Mouse (Mus musculus): Measurements from ENCODE around the gene Tecta. TPM values are rescaled to one million over a fixed set of nuclear protein-coding genes. Genes with fewer than 3 reads are reported as not detected.

The Tecta gene
- total RNA-seq, 1 experiment: 0.09 TPM

GRCm38 (mm10) chr9:42357585-42357984 lies 42.1 kb downstream of the Tecta start:
- no peak overlapping the region for H3K4me3 ChIP-seq (ENCODE audit: insufficient read depth in 1 of 2, low read depth in 1 of 2, low read length in 2 of 2, poor library complexity in 1 of 2, severe bottlenecking in 1 of 2)
- no peak overlapping the region for H3K9ac ChIP-seq (ENCODE audit: insufficient read depth, low read depth, low read length, poor library complexity, severe bottlenecking)
- no peak overlapping the region for H3K27ac ChIP-seq (ENCODE audit: insufficient read depth, low read depth, low read length, poor library complexity, severe bottlenecking)
- DNase-seq (ENCODE audit: low read depth, low spot score): no peak
- H3K36me3 ChIP-seq (ENCODE audit: control insufficient read depth, insufficient read depth, low read length, poor library complexity, severe bottlenecking): no peaks in the 10 kb centered on the region
- no peaks in the 10 kb centered on the region for H3K4me1 ChIP-seq (ENCODE audit: control insufficient read depth in 2 of 2, insufficient read depth in 2 of 2, low read length in 2 of 2, poor library complexity in 1 of 2)
- in situ Hi-C loops (cut with MboI; ENCODE audit: low sequenced_read_pairs in 2 of 2, unreplicated experiment in 2 of 2): no loop called here
- H3K9me3 ChIP-seq (ENCODE audit: control insufficient read depth, insufficient read depth, low read depth, low read length): no peaks in the 10 kb centered on the region
- no peak for TF ChIP-seq CHD2 (IDR thresholded peaks at IDR 0.05; ENCODE audit: low read depth, low read length)

- Histone ChIP-seq H3K9me3 (ENCODE audit: control insufficient read depth, insufficient read depth, low read depth, low read length) (no peaks in the 10 kb centered on the region), H3K4me1 (ENCODE audit: control insufficient read depth in 2 of 2, insufficient read depth in 2 of 2, low read length in 2 of 2, poor library complexity in 1 of 2) (no peaks in the 10 kb centered on the region), H3K27ac (ENCODE audit: insufficient read depth, low read depth, low read length, poor library complexity, severe bottlenecking) (no peak overlapping the region), H3K36me3 (ENCODE audit: control insufficient read depth, insufficient read depth, low read length, poor library complexity, severe bottlenecking) (no peaks in the 10 kb centered on the region), H3K9ac (ENCODE audit: insufficient read depth, low read depth, low read length, poor library complexity, severe bottlenecking) (no peak overlapping the region), H3K4me3 (ENCODE audit: insufficient read depth in 1 of 2, low read depth in 1 of 2, low read length in 2 of 2, poor library complexity in 1 of 2, severe bottlenecking in 1 of 2) (no peak overlapping the region)
- no peak for TF ChIP-seq MAFK (IDR thresholded peaks at IDR 0.05; ENCODE audit: insufficient read depth, low read depth, low read length)
- TF ChIP-seq CHD2 (IDR thresholded peaks at IDR 0.05; ENCODE audit: low read depth, low read length): no peak
- TF ChIP-seq HCFC1 (IDR thresholded peaks at IDR 0.05; ENCODE audit: borderline replicate concordance, insufficient read depth, low read length): no peak
- no peak for TF ChIP-seq ZC3H11A (IDR thresholded peaks at IDR 0.05; ENCODE audit: borderline replicate concordance, low read depth, low read length)
- no peak for TF ChIP-seq ZNF384 (IDR thresholded peaks at IDR 0.05; ENCODE audit: low read depth, low read length)
- in situ Hi-C loops (cut with MboI; ENCODE audit: low sequenced_read_pairs in 2 of 2, unreplicated experiment in 2 of 2): no loop called here
- no peak for DNase-seq (ENCODE audit: low read depth, low spot score)
Observed at GRCm38 (mm10) chr9:42354871-42355270, 44.9 kb downstream of the Tecta start.

- DNase-seq (ENCODE audit: low read depth, low spot score): no peak
- H3K36me3 ChIP-seq (ENCODE audit: control insufficient read depth, insufficient read depth, low read length, poor library complexity, severe bottlenecking): no peaks in the 10 kb centered on the region; the same call in 1 of the 2 replicates
- peaks cover 0 to 4% of the 10 kb centered on the region in 2 experiments; a peak in 1 of 4 replicates for H3K4me1 ChIP-seq (ENCODE audit: control insufficient read depth in 2 of 2, insufficient read depth in 2 of 2, low read length in 2 of 2, poor library complexity in 1 of 2)
- H3K9me3 ChIP-seq (ENCODE audit: control insufficient read depth, insufficient read depth, low read depth, low read length): no peaks in the 10 kb centered on the region
- H3K4me3 ChIP-seq (ENCODE audit: insufficient read depth in 1 of 2, low read depth in 1 of 2, low read length in 2 of 2, poor library complexity in 1 of 2, severe bottlenecking in 1 of 2): no peak overlapping the region
- in situ Hi-C loops (cut with MboI; ENCODE audit: low sequenced_read_pairs in 2 of 2, unreplicated experiment in 2 of 2): loop anchor here in 1 of 2 experiments (25.0 kb wide), 1 partner anchor 588 kb away; the partner anchor contains the start of gene Grik4
- TF ChIP-seq CHD2 (IDR thresholded peaks at IDR 0.05; ENCODE audit: low read depth, low read length): no peak
- no peak for TF ChIP-seq ZC3H11A (IDR thresholded peaks at IDR 0.05; ENCODE audit: borderline replicate concordance, low read depth, low read length)
- TF ChIP-seq HCFC1 (IDR thresholded peaks at IDR 0.05; ENCODE audit: borderline replicate concordance, insufficient read depth, low read length): no peak
- TF ChIP-seq MAFK (IDR thresholded peaks at IDR 0.05; ENCODE audit: insufficient read depth, low read depth, low read length): no peak
- no peak for TF ChIP-seq ZNF384 (IDR thresholded peaks at IDR 0.05; ENCODE audit: low read depth, low read length)
- no peak overlapping the region for H3K9ac ChIP-seq (ENCODE audit: insufficient read depth, low read depth, low read length, poor library complexity, severe bottlenecking)
- H3K27ac ChIP-seq (ENCODE audit: insufficient read depth, low read depth, low read length, poor library complexity, severe bottlenecking): no peak overlapping the region
Observed at GRCm38 (mm10) chr9:42349791-42350190, 49.9 kb downstream of the Tecta start.

GRCm38 (mm10) chr9:42346297-42346696 lies 53.4 kb downstream of the Tecta start:
- Histone ChIP-seq H3K36me3 (ENCODE audit: control insufficient read depth, insufficient read depth, low read length, poor library complexity, severe bottlenecking) (no peaks in the 10 kb centered on the region; the same call in 1 of the 2 replicates), H3K9ac (ENCODE audit: insufficient read depth, low read depth, low read length, poor library complexity, severe bottlenecking) (no peak overlapping the region), H3K9me3 (ENCODE audit: control insufficient read depth, insufficient read depth, low read depth, low read length) (no peaks in the 10 kb centered on the region), H3K27ac (ENCODE audit: insufficient read depth, low read depth, low read length, poor library complexity, severe bottlenecking) (no peak overlapping the region), H3K4me3 (ENCODE audit: insufficient read depth in 1 of 2, low read depth in 1 of 2, low read length in 2 of 2, poor library complexity in 1 of 2, severe bottlenecking in 1 of 2) (no peak overlapping the region), H3K4me1 (ENCODE audit: control insufficient read depth in 2 of 2, insufficient read depth in 2 of 2, low read length in 2 of 2, poor library complexity in 1 of 2) (peaks cover 0 to 4% of the 10 kb centered on the region in 2 experiments; a peak in 1 of 4 replicates)
- no peak for TF ChIP-seq HCFC1 (IDR thresholded peaks at IDR 0.05; ENCODE audit: borderline replicate concordance, insufficient read depth, low read length)
- TF ChIP-seq CHD2 (IDR thresholded peaks at IDR 0.05; ENCODE audit: low read depth, low read length): no peak
- no peak for TF ChIP-seq MAFK (IDR thresholded peaks at IDR 0.05; ENCODE audit: insufficient read depth, low read depth, low read length)
- TF ChIP-seq ZNF384 (IDR thresholded peaks at IDR 0.05; ENCODE audit: low read depth, low read length): no peak
- no peak for TF ChIP-seq ZC3H11A (IDR thresholded peaks at IDR 0.05; ENCODE audit: borderline replicate concordance, low read depth, low read length)
- DNase-seq (ENCODE audit: low read depth, low spot score): no peak
- in situ Hi-C loops (cut with MboI; ENCODE audit: low sequenced_read_pairs in 2 of 2, unreplicated experiment in 2 of 2): loop anchor here in 1 of 2 experiments (25.0 kb wide), 1 partner anchor 591 kb away; the partner anchor contains the start of gene Grik4

- Histone ChIP-seq H3K4me1 (ENCODE audit: control insufficient read depth in 2 of 2, insufficient read depth in 2 of 2, low read length in 2 of 2, poor library complexity in 1 of 2) (no peaks in the 10 kb centered on the region), H3K9me3 (ENCODE audit: control insufficient read depth, insufficient read depth, low read depth, low read length) (no peaks in the 10 kb centered on the region), H3K27ac (ENCODE audit: insufficient read depth, low read depth, low read length, poor library complexity, severe bottlenecking) (no peak overlapping the region), H3K4me3 (ENCODE audit: insufficient read depth in 1 of 2, low read depth in 1 of 2, low read length in 2 of 2, poor library complexity in 1 of 2, severe bottlenecking in 1 of 2) (no peak overlapping the region), H3K36me3 (ENCODE audit: control insufficient read depth, insufficient read depth, low read length, poor library complexity, severe bottlenecking) (no peaks in the 10 kb centered on the region), H3K9ac (ENCODE audit: insufficient read depth, low read depth, low read length, poor library complexity, severe bottlenecking) (no peak overlapping the region)
- in situ Hi-C loops (cut with MboI; ENCODE audit: low sequenced_read_pairs in 2 of 2, unreplicated experiment in 2 of 2): loop anchor here (10.0 to 25.0 kb wide), 2 partner anchors 598 to 616 kb away; partner anchors contain the start of gene Grik4 (in 1 of the 2)
- no peak for DNase-seq (ENCODE audit: low read depth, low spot score)
- no peak for TF ChIP-seq ZNF384 (IDR thresholded peaks at IDR 0.05; ENCODE audit: low read depth, low read length)
- no peak for TF ChIP-seq ZC3H11A (IDR thresholded peaks at IDR 0.05; ENCODE audit: borderline replicate concordance, low read depth, low read length)
- no peak for TF ChIP-seq MAFK (IDR thresholded peaks at IDR 0.05; ENCODE audit: insufficient read depth, low read depth, low read length)
- TF ChIP-seq HCFC1 (IDR thresholded peaks at IDR 0.05; ENCODE audit: borderline replicate concordance, insufficient read depth, low read length): no peak
- TF ChIP-seq CHD2 (IDR thresholded peaks at IDR 0.05; ENCODE audit: low read depth, low read length): no peak
Observed at GRCm38 (mm10) chr9:42339151-42339550, 60.6 kb downstream of the Tecta start.
